Comparison of ENCODE assay signal across 8 mouse cellular contexts in genomic region chr1:184441005-184441557, GRCm38 (mm10).
DNase-seq lines count a peak whose midpoint lies in the region; ATAC-seq lines count a peak whose summit lies in the region.

No protein-coding gene starts in this region.

- peak; percentile 78 for ATAC-seq in hindbrain, embryonic 13.5 days (ENCODE audit: low FRiP score)
- no peak for ATAC-seq in liver, embryonic 13.5 days (ENCODE audit: low read depth)
- ATAC-seq in neural tube, embryonic 14.5 days (ENCODE audit: low read depth), result peak; percentile 91
- ATAC-seq in megakaryocyte-erythroid progenitor cell, adult 5-6 weeks (replicated peaks; ENCODE audit: low FRiP score, low TSS enrichment, poor library complexity, severe bottlenecking), result no peak

- DNase-seq in adrenal gland, postnatal 14 days, result peak; percentile 26
- no peak for DNase-seq in adrenal gland, adult 18-20 months (ENCODE audit: low spot score in 2 of 2)
- DNase-seq in urinary bladder, postnatal 25 days (ENCODE audit: low spot score), result peak; percentile 20
- DNase-seq in urinary bladder, postnatal 10 days (ENCODE audit: low spot score), result no peak
- no peak for DNase-seq in liver, embryonic 13.5 days

- H3K4me2 ChIP-seq in hindbrain, embryonic 13.5 days, result peak overlapping the region; percentile 53
- peak overlapping the region; percentile 40 for H3K4me2 ChIP-seq in liver, embryonic 13.5 days
- peak overlapping the region; percentile 59 for H3K4me2 ChIP-seq in neural tube, embryonic 14.5 days (ENCODE audit: low read depth, low read length)

- peak overlapping the region; percentile 6; the same call in 1 of the 2 replicates for H3K27ac ChIP-seq in hindbrain, embryonic 13.5 days
- no peak overlapping the region for H3K27ac ChIP-seq in liver, embryonic 13.5 days
- H3K27ac ChIP-seq in neural tube, embryonic 14.5 days (ENCODE audit: low read depth, low read length), result no peak overlapping the region

- H3K27me3 ChIP-seq in hindbrain, embryonic 13.5 days, result 0 out of 2 replicates have a peak, but pooled peaks cover 3% of the 10 kb centered on the region
- H3K27me3 ChIP-seq in liver, embryonic 13.5 days, result no peaks in the 10 kb centered on the region
- H3K27me3 ChIP-seq in neural tube, embryonic 14.5 days (ENCODE audit: control insufficient read depth, insufficient read depth, low read length), result no peaks in the 10 kb centered on the region

- no peaks in the 10 kb centered on the region for H3K36me3 ChIP-seq in hindbrain, embryonic 13.5 days
- no peaks in the 10 kb centered on the region for H3K36me3 ChIP-seq in liver, embryonic 13.5 days
- no peaks in the 10 kb centered on the region for H3K36me3 ChIP-seq in neural tube, embryonic 14.5 days (ENCODE audit: control insufficient read depth, insufficient read depth, low read length)

- WGBS in hindbrain, embryonic 13.5 days, result 21% methylated on average over 18 of the region's 18 CpGs
- 36% methylated on average over 18 of the region's 18 CpGs for WGBS in liver, embryonic 13.5 days (ENCODE audit: insufficient replicate concordance)
- WGBS in neural tube, embryonic 14.5 days, result 1% methylated on average over 18 of the region's 18 CpGs

- peak overlapping the region; percentile 29 for H3K4me3 ChIP-seq in hindbrain, embryonic 13.5 days
- H3K4me3 ChIP-seq in liver, embryonic 13.5 days (replicated peaks), result no peak overlapping the region; the same call in 1 of the 2 replicates
- peak overlapping the region; percentile 35 for H3K4me3 ChIP-seq in neural tube, embryonic 14.5 days (ENCODE audit: low read depth, low read length)

- H3K4me1 ChIP-seq in hindbrain, embryonic 13.5 days (replicated peaks), result peaks cover 7% of the 10 kb centered on the region
- no peaks in the 10 kb centered on the region for H3K4me1 ChIP-seq in liver, embryonic 13.5 days (replicated peaks)
- H3K4me1 ChIP-seq in neural tube, embryonic 14.5 days (ENCODE audit: control insufficient read depth, insufficient read depth, low read length), result no peaks in the 10 kb centered on the region

- peak overlapping the region; percentile 43 for H3K9ac ChIP-seq in hindbrain, embryonic 13.5 days
- H3K9ac ChIP-seq in liver, embryonic 13.5 days, result no peak overlapping the region
- H3K9ac ChIP-seq in neural tube, embryonic 14.5 days (replicated peaks; ENCODE audit: low read depth, low read length), result peak overlapping the region; percentile 18; the same call in 1 of the 2 replicates

- no peaks in the 10 kb centered on the region for H3K9me3 ChIP-seq in hindbrain, embryonic 13.5 days
- no peaks in the 10 kb centered on the region for H3K9me3 ChIP-seq in liver, embryonic 13.5 days (replicated peaks)
- H3K9me3 ChIP-seq in neural tube, embryonic 14.5 days (ENCODE audit: control insufficient read depth, low read length), result no peaks in the 10 kb centered on the region

Comparison
In these comparisons a context has a peak if more than half of its experiments do, and no peak if none do; other contexts are left out.
1. DNase-seq: peak in adrenal gland, postnatal 14 days (single experiment) and urinary bladder, postnatal 25 days (single experiment); none in adrenal gland, adult 18-20 months (0 of 2), urinary bladder, postnatal 10 days (single experiment) and liver, embryonic 13.5 days (single experiment).
2. ATAC-seq: peak in hindbrain, embryonic 13.5 days (single experiment) and neural tube, embryonic 14.5 days (single experiment); none in liver, embryonic 13.5 days (single experiment) and megakaryocyte-erythroid progenitor cell, adult 5-6 weeks (single experiment).
3. Peak in every context shown above with its lines, with median percentiles within 50 percentile points of each other: H3K4me2 ChIP-seq.